Mouse (Mus musculus): ENCODE data around the gene Slc6a21. TPM values are rescaled to one million over a fixed set of nuclear protein-coding genes. Genes with fewer than 3 reads are reported as not detected.

The Slc6a21 gene
- total and polyA plus RNA-seq, 2 experiments from 2014 or later, result not detected

- 77% methylated on average over 1 of the region's 1 CpGs for WGBS
- no peak for ATAC-seq
Measured at GRCm38 (mm10) chr7:45265518-45265917, 11.8 kb upstream of the Slc6a21 start.

GRCm38 (mm10) chr7:45272786-45273412 is 4.4 kb upstream of the Slc6a21 start:
- TF ChIP-seq CTCF (IDR thresholded peaks at IDR 0.05; ENCODE audit: low read depth), result no peak
- Histone ChIP-seq H3K27me3 (ENCODE audit: insufficient read depth, low read length) (no peaks in the 10 kb centered on the region), H3K4me3 (ENCODE audit: low read length) (no peak overlapping the region), H3K36me3 (ENCODE audit: insufficient read depth, low read length) (no peaks in the 10 kb centered on the region), H3K9ac (replicated peaks; ENCODE audit: low read length) (no peak overlapping the region), H3K27ac (no peak overlapping the region), H3K4me1 (ENCODE audit: insufficient read depth, low read length) (no peaks in the 10 kb centered on the region), H3K4me2 (ENCODE audit: low read depth, low read length) (no peak overlapping the region), H3K9me3 (ENCODE audit: low read length) (no peaks in the 10 kb centered on the region)
- WGBS, result 64% methylated on average over 10 of the region's 10 CpGs
- DNase-seq (ENCODE audit: low spot score) (no peak), ATAC-seq (no peak)

More at GRCm38 (mm10) chr7:45265518-45265917, 11.8 kb upstream of the Slc6a21 start:
- no peak overlapping the region for H3K4me2 ChIP-seq (ENCODE audit: low read depth, low read length)
- no peak overlapping the region for H3K4me3 ChIP-seq (ENCODE audit: low read length)
- no peaks in the 10 kb centered on the region for H3K9me3 ChIP-seq (ENCODE audit: low read length)
- no peak for DNase-seq (ENCODE audit: low spot score)
- TF ChIP-seq CTCF (IDR thresholded peaks at IDR 0.05; ENCODE audit: low read depth), result no peak
- H3K4me1 ChIP-seq (ENCODE audit: insufficient read depth, low read length), result no peaks in the 10 kb centered on the region
- no peaks in the 10 kb centered on the region for H3K36me3 ChIP-seq (ENCODE audit: insufficient read depth, low read length)
- no peaks in the 10 kb centered on the region for H3K27me3 ChIP-seq (ENCODE audit: insufficient read depth, low read length)
- no peak overlapping the region for H3K9ac ChIP-seq (replicated peaks; ENCODE audit: low read length)
- no peak overlapping the region for H3K27ac ChIP-seq

GRCm38 (mm10) chr7:45273672-45274071 is 3.6 kb upstream of the Slc6a21 start:
- Histone ChIP-seq H3K27ac (no peak overlapping the region), H3K4me3 (ENCODE audit: low read length) (no peak overlapping the region), H3K9ac (replicated peaks; ENCODE audit: low read length) (no peak overlapping the region), H3K36me3 (ENCODE audit: insufficient read depth, low read length) (no peaks in the 10 kb centered on the region), H3K9me3 (ENCODE audit: low read length) (no peaks in the 10 kb centered on the region), H3K4me2 (ENCODE audit: low read depth, low read length) (no peak overlapping the region), H3K4me1 (ENCODE audit: insufficient read depth, low read length) (no peaks in the 10 kb centered on the region), H3K27me3 (ENCODE audit: insufficient read depth, low read length) (no peaks in the 10 kb centered on the region)
- ATAC-seq (no peak), DNase-seq (ENCODE audit: low spot score) (no peak)
- no peak for TF ChIP-seq CTCF (IDR thresholded peaks at IDR 0.05; ENCODE audit: low read depth)
- WGBS, result 90% methylated on average over 8 of the region's 8 CpGs

- no peak overlapping the region for H3K4me2 ChIP-seq (ENCODE audit: low read depth, low read length)
- DNase-seq (ENCODE audit: low spot score), result no peak
- no peak overlapping the region for H3K4me3 ChIP-seq (ENCODE audit: low read length)
- no peaks in the 10 kb centered on the region for H3K27me3 ChIP-seq (ENCODE audit: insufficient read depth, low read length)
- H3K9ac ChIP-seq (replicated peaks; ENCODE audit: low read length), result no peak overlapping the region
- H3K36me3 ChIP-seq (ENCODE audit: insufficient read depth, low read length), result no peaks in the 10 kb centered on the region
- H3K9me3 ChIP-seq (ENCODE audit: low read length), result no peaks in the 10 kb centered on the region
- WGBS, result 84% methylated on average over 13 of the region's 13 CpGs
- ATAC-seq, result no peak
- TF ChIP-seq CTCF (IDR thresholded peaks at IDR 0.05; ENCODE audit: low read depth), result no peak
- no peaks in the 10 kb centered on the region for H3K4me1 ChIP-seq (ENCODE audit: insufficient read depth, low read length)
- H3K27ac ChIP-seq, result no peak overlapping the region
Measured at GRCm38 (mm10) chr7:45286486-45286885, 9.2 kb downstream of the Slc6a21 start.

GRCm38 (mm10) chr7:45296626-45297025 is 19.3 kb downstream of the Slc6a21 start:
- no peaks in the 10 kb centered on the region; the same call in 1 of the 2 replicates for H3K4me1 ChIP-seq (ENCODE audit: insufficient read depth, low read length)
- ATAC-seq, result no peak
- no peak overlapping the region for H3K27ac ChIP-seq
- no peaks in the 10 kb centered on the region for H3K27me3 ChIP-seq (ENCODE audit: insufficient read depth, low read length)
- H3K9me3 ChIP-seq (ENCODE audit: low read length), result no peaks in the 10 kb centered on the region
- H3K9ac ChIP-seq (replicated peaks; ENCODE audit: low read length), result no peak overlapping the region
- H3K4me2 ChIP-seq (ENCODE audit: low read depth, low read length), result no peak overlapping the region
- no peaks in the 10 kb centered on the region for H3K36me3 ChIP-seq (ENCODE audit: insufficient read depth, low read length)
- no peak overlapping the region for H3K4me3 ChIP-seq (ENCODE audit: low read length)
- WGBS, result 59% methylated on average over 1 of the region's 1 CpGs
- no peak for DNase-seq (ENCODE audit: low spot score)
- TF ChIP-seq CTCF (IDR thresholded peaks at IDR 0.05; ENCODE audit: low read depth), result no peak

- 63% methylated on average over 3 of the region's 3 CpGs for WGBS
- no peak for TF ChIP-seq CTCF (IDR thresholded peaks at IDR 0.05; ENCODE audit: low read depth)
Measured at GRCm38 (mm10) chr7:45297563-45297962, 20.2 kb downstream of the Slc6a21 start.

GRCm38 (mm10) chr7:45299752-45300151 is 22.4 kb downstream of the Slc6a21 start:
- H3K4me2 ChIP-seq (ENCODE audit: low read depth, low read length), result no peak overlapping the region
- no peaks in the 10 kb centered on the region for H3K36me3 ChIP-seq (ENCODE audit: insufficient read depth, low read length)
- no peak overlapping the region; the same call in 1 of the 2 replicates for H3K27ac ChIP-seq
- peak; percentile 87 for TF ChIP-seq CTCF (IDR thresholded peaks at IDR 0.05; ENCODE audit: low read depth)
- DNase-seq (ENCODE audit: low spot score), result peak; percentile 85
- peak; percentile 90 for ATAC-seq
- 12% methylated on average over 5 of the region's 5 CpGs for WGBS
- H3K4me3 ChIP-seq (ENCODE audit: low read length), result no peak overlapping the region
- H3K27me3 ChIP-seq (ENCODE audit: insufficient read depth, low read length), result no peaks in the 10 kb centered on the region
- no peak overlapping the region for H3K9ac ChIP-seq (replicated peaks; ENCODE audit: low read length)
- no peaks in the 10 kb centered on the region for H3K9me3 ChIP-seq (ENCODE audit: low read length)
- H3K4me1 ChIP-seq (ENCODE audit: insufficient read depth, low read length), result no peaks in the 10 kb centered on the region; the same call in 1 of the 2 replicates

More at GRCm38 (mm10) chr7:45297563-45297962, 20.2 kb downstream of the Slc6a21 start:
- Histone ChIP-seq H3K4me3 (ENCODE audit: low read length) (no peak overlapping the region), H3K9me3 (ENCODE audit: low read length) (no peaks in the 10 kb centered on the region), H3K4me1 (ENCODE audit: insufficient read depth, low read length) (no peaks in the 10 kb centered on the region; the same call in 1 of the 2 replicates), H3K9ac (replicated peaks; ENCODE audit: low read length) (no peak overlapping the region), H3K4me2 (ENCODE audit: low read depth, low read length) (no peak overlapping the region), H3K27ac (no peak overlapping the region), H3K36me3 (ENCODE audit: insufficient read depth, low read length) (no peaks in the 10 kb centered on the region), H3K27me3 (ENCODE audit: insufficient read depth, low read length) (no peaks in the 10 kb centered on the region)
- ATAC-seq (no peak), DNase-seq (ENCODE audit: low spot score) (no peak)
